ENCODE assay signal across 24 mouse cellular contexts in genomic region chr12:112639526-112639925, GRCm38 (mm10).
"Had no signal": no experiment of that assay in that cellular context is flagged by ENCODE, and none has a peak within 500 bp of the region (broad histone marks: within the 10 kb centered on the region; RNA-seq: fewer than 3 reads in every experiment).

No protein-coding gene starts in this region.

- H3K36me3 ChIP-seq: intestine, embryonic 15.5 days; kidney, embryonic 15.5 days; limb, embryonic 13.5 days; liver, embryonic 12.5 days; liver, embryonic 15.5 days; lung, embryonic 15.5 days; midbrain, embryonic 15.5 days; neural tube, embryonic 12.5 days; neural tube, embryonic 15.5 days had no signal

- H3K27ac ChIP-seq: intestine, embryonic 15.5 days; kidney, embryonic 15.5 days; left cerebral cortex, adult 2 months; limb, embryonic 13.5 days; liver, embryonic 12.5 days; liver, embryonic 15.5 days; lung, embryonic 15.5 days; midbrain, embryonic 15.5 days; neural tube, embryonic 12.5 days; neural tube, embryonic 15.5 days; stomach, postnatal 0 days had no signal

- DNase-seq: kidney, adult 11 months; kidney, adult 8-10 months; kidney, postnatal 10 days; kidney, postnatal 36 days; layer of hippocampus, postnatal 36 days; liver; lung, adult 18-20 months; lung, postnatal 10 days; lung, postnatal 36 days; right cerebral cortex, adult 18-20 months; right cerebral cortex, postnatal 14 days; right cerebral cortex, postnatal 4 days had no signal

- H3K4me1 ChIP-seq: limb, embryonic 13.5 days; neural tube, embryonic 12.5 days had no signal

- H3K4me3 ChIP-seq: intestine, embryonic 15.5 days; kidney, embryonic 15.5 days; left cerebral cortex, adult 2 months; limb, embryonic 13.5 days; liver, embryonic 12.5 days; liver, embryonic 15.5 days; lung, embryonic 15.5 days; megakaryocyte, embryonic 14.5 days; midbrain, embryonic 15.5 days; neural tube, embryonic 12.5 days; neural tube, embryonic 15.5 days had no signal

- H3K27me3 ChIP-seq: intestine, embryonic 15.5 days; kidney, embryonic 15.5 days; limb, embryonic 13.5 days; liver, embryonic 12.5 days; liver, embryonic 15.5 days; lung, embryonic 15.5 days; midbrain, embryonic 15.5 days; neural tube, embryonic 12.5 days; neural tube, embryonic 15.5 days had no signal
